Mouse (Mus musculus): ENCODE measurements around the gene Clcn1. TPM values are rescaled to one million over a fixed set of nuclear protein-coding genes. Genes with fewer than 3 reads are reported as not detected.

Gene Clcn1
- total and polyA plus RNA-seq, 3 experiments: 0.04 to 0.22 TPM; not detected in 1

DNA sequence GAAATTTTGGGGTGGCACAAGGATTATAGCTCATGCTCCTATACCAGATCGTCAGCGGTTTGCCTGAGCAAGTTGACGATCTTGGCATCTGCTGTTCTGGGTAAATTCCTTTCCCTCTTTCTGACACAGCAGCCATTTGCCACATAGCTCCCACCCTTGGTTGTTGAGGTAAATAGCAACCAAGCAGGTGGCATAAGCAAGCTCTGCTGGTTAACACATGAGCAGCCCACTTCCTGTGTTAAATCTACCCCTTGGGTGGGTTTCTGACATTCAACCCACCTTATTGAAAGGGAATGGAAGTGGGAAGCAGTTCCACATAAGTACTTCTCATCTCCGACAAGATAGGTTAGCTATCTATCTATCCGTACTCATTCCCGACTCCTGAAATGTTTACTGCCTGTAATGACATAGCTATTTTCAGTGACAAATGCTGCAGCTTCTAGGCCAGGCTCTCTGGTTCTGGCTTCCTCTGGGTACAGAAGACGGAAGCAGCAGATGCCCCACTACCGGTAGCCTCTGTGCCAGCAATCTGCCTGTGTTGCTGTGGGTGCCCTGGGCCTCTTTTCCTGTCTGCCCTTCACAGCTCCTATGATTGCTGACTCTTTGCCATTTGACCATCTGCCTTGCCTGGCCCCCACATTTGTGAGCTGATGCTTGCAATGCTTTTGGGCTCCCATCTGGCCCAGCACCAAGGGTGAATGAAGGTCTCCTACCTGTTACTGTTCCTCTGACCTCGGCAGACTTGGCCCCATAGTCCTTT is 57.1 kb downstream of the Clcn1 start:
- H3K27ac ChIP-seq (ENCODE audit: control insufficient read depth, low read depth, low read length): no peak overlapping the region
- H3K36me3 ChIP-seq (ENCODE audit: control insufficient read depth in 1 of 2, insufficient read depth in 2 of 2, low read length in 2 of 2): no peaks in the 10 kb centered on the region
- H3K4me3 ChIP-seq (ENCODE audit: control insufficient read depth in 1 of 2, insufficient read depth in 1 of 2, low read depth in 2 of 2, low read length in 2 of 2): no peak overlapping the region
- no peak for TF ChIP-seq MAX (IDR thresholded peaks at IDR 0.05; ENCODE audit: low read length)
- no peak for TF ChIP-seq MYB (IDR thresholded peaks at IDR 0.05; ENCODE audit: low read depth, low read length)
- TF ChIP-seq HCFC1 (IDR thresholded peaks at IDR 0.05; ENCODE audit: low read depth, low read length): no peak
- no peak for TF ChIP-seq CHD1 (IDR thresholded peaks at IDR 0.05; ENCODE audit: low read depth, low read length)
- TF ChIP-seq MAFK (IDR thresholded peaks at IDR 0.05; ENCODE audit: borderline replicate concordance, low read depth, low read length): no peak
- no peak for TF ChIP-seq NELFE (IDR thresholded peaks at IDR 0.05; ENCODE audit: low read depth, low read length)
- TF ChIP-seq MYC (IDR thresholded peaks at IDR 0.05; ENCODE audit: low read depth, low read length): no peak
- no peak for TF ChIP-seq BHLHE40 (IDR thresholded peaks at IDR 0.05; ENCODE audit: borderline replicate concordance, low read depth, low read length)
- no peak for TF ChIP-seq RAD21 (IDR thresholded peaks at IDR 0.05; ENCODE audit: low read depth, low read length)
- no peak for TF ChIP-seq ZNF384 (IDR thresholded peaks at IDR 0.05; ENCODE audit: low read depth, low read length)
- no peak for TF ChIP-seq POLR2AphosphoS2 (IDR thresholded peaks at IDR 0.05; ENCODE audit: low read length)
- no peak for TF ChIP-seq KAT2A (conservative IDR thresholded peaks at IDR 0.05; ENCODE audit: low read depth, low read length)
- TF ChIP-seq E2F4 (IDR thresholded peaks at IDR 0.05; ENCODE audit: borderline replicate concordance, low read depth, low read length): no peak
- no peak for TF ChIP-seq ZKSCAN1 (IDR thresholded peaks at IDR 0.05; ENCODE audit: low read depth, low read length)
- peaks cover 0 to under 1% of the 10 kb centered on the region in 2 experiments; a peak in 1 of 4 replicates for H3K4me1 ChIP-seq (ENCODE audit: control insufficient read depth in 1 of 2, insufficient read depth in 2 of 2, low read length in 2 of 2)
- no peaks in the 10 kb centered on the region for H3K79me2 ChIP-seq (ENCODE audit: control insufficient read depth, insufficient read depth, low read length, poor library complexity)
- DNase-seq (ENCODE audit: low read depth, low spot score): no peak
- H3K9me3 ChIP-seq (replicated peaks; ENCODE audit: insufficient read depth, low read length): no peaks in the 10 kb centered on the region
- no peaks in the 10 kb centered on the region for H3K27me3 ChIP-seq (ENCODE audit: control insufficient read depth in 1 of 2, insufficient read depth in 2 of 2, low read length in 2 of 2)
- no peak overlapping the region for H3K9ac ChIP-seq (ENCODE audit: control insufficient read depth, low read depth, low read length, poor library complexity, severe bottlenecking)

DNA sequence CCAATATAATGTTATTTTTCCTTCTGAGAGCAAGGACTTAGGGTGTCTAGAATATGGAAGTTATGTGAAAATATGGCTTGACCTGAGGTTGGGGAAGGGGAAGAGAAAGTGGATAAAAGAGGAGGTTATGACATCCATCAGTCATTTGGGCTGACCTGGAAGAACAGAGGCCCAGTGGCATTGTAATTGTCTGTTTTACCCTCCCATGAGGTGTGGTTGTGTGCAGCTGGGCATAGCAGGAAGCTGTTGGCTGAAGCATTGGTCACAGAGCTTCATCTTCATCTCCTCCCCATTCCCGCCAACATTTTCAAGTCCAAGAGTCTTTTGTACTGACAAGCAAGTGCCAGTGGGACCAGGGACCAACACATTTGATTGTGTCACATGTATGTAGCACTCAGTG is 57.8 kb downstream of the Clcn1 start:
- no peak overlapping the region for H3K4me3 ChIP-seq (ENCODE audit: control insufficient read depth in 1 of 2, insufficient read depth in 1 of 2, low read depth in 2 of 2, low read length in 2 of 2)
- no peaks in the 10 kb centered on the region for H3K79me2 ChIP-seq (ENCODE audit: control insufficient read depth, insufficient read depth, low read length, poor library complexity)
- no peak overlapping the region for H3K9ac ChIP-seq (ENCODE audit: control insufficient read depth, low read depth, low read length, poor library complexity, severe bottlenecking)
- H3K9me3 ChIP-seq (replicated peaks; ENCODE audit: insufficient read depth, low read length): no peaks in the 10 kb centered on the region
- no peak for DNase-seq (ENCODE audit: low read depth, low spot score)
- peaks cover 0 to 2% of the 10 kb centered on the region in 2 experiments; a peak in 1 of 4 replicates for H3K4me1 ChIP-seq (ENCODE audit: control insufficient read depth in 1 of 2, insufficient read depth in 2 of 2, low read length in 2 of 2)
- no peaks in the 10 kb centered on the region for H3K27me3 ChIP-seq (ENCODE audit: control insufficient read depth in 1 of 2, insufficient read depth in 2 of 2, low read length in 2 of 2)
- TF ChIP-seq ZC3H11A (IDR thresholded peaks at IDR 0.05; ENCODE audit: low read depth, low read length) (no peak), JUND (IDR thresholded peaks at IDR 0.05; ENCODE audit: low read depth, low read length) (no peak), NRF1 (IDR thresholded peaks at IDR 0.05; ENCODE audit: insufficient read depth, low read depth, low read length, poor library complexity, severe bottlenecking) (no peak), MXI1 (IDR thresholded peaks at IDR 0.05; ENCODE audit: low read depth, low read length) (no peak)
- H3K36me3 ChIP-seq (ENCODE audit: control insufficient read depth in 1 of 2, insufficient read depth in 2 of 2, low read length in 2 of 2): no peaks in the 10 kb centered on the region; a peak in 1 of 4 replicates
- H3K27ac ChIP-seq (ENCODE audit: control insufficient read depth, low read depth, low read length): no peak overlapping the region

Data from MEL (cell line).